Mouse (Mus musculus) kidney, embryonic 16.5 days (tissue): Measurements from ENCODE around the gene Acp7. TPM values are rescaled to one million over a fixed set of nuclear protein-coding genes. Genes with fewer than 3 reads are reported as not detected.
"Not testable (repeated sequence)": the region's sequence is repeated elsewhere in the genome, so short reads cannot be mapped to it uniquely, and the experiment has no call there.

ENCODE experiments used
- ATAC-seq: fragments of 200-750 bp; cut with Nextera tagmentation; 2 replicates; pipeline ENCODE4 v1.8.0; 2017; ENCODE audit warnings: moderate TSS enrichment; ENCODE audit not compliant: low FRiP score, low TSS enrichment
- H3K27ac ChIP-seq: fragments of 300-500 bp; sonication (generic); 2 replicates; pipeline ENCODE4 v1.5.1; 2014; ENCODE audit warnings: low read length
- H3K27me3 ChIP-seq: fragments of 300-500 bp; sonication (generic); 2 replicates; pipeline ENCODE4 v1.6.1; 2014; ENCODE audit warnings: low read length, control low read depth, mixed read lengths; ENCODE audit not compliant: insufficient read depth
- H3K36me3 ChIP-seq: fragments of 300-500 bp; sonication (generic); 2 replicates; pipeline ENCODE4 v1.6.1; 2014; ENCODE audit warnings: low read length, control low read depth, mixed read lengths; ENCODE audit not compliant: insufficient read depth
- H3K4me1 ChIP-seq: fragments of 300-500 bp; sonication (generic); 2 replicates; pipeline ENCODE4 v1.6.1; 2014; ENCODE audit warnings: low read length, control low read depth, mixed read lengths; ENCODE audit not compliant: insufficient read depth
- H3K4me2 ChIP-seq: fragments of 300-500 bp; sonication (generic); replicated peaks from 2 replicates; pipeline ENCODE4 v1.6.1; 2014; ENCODE audit warnings: low read depth, low read length
- H3K4me3 ChIP-seq: fragments of 300-500 bp; sonication (generic); 2 replicates; pipeline ENCODE4 v1.5.1; 2014; ENCODE audit warnings: mild to moderate bottlenecking, low read length
- H3K9ac ChIP-seq: fragments of 300-500 bp; sonication (generic); replicated peaks from 2 replicates; pipeline ENCODE4 v1.6.1; 2014; ENCODE audit warnings: low read length
- H3K9me3 ChIP-seq: fragments of 300-500 bp; sonication (generic); 2 replicates; pipeline ENCODE4 v1.6.1; 2016; ENCODE audit warnings: low read length, control low read depth
- WGBS: fragments of 180-500 bp; shearing (Covaris S2); extraction: QIAGEN DNeasy Blood & Tissue Kit; methylation state at CpG from one replicate; pipeline ENCODE4 v1.1.7; 2014; 5-methylcytosine and 5-hydroxymethylcytosine counted together
- polyA plus RNA-seq: library from polyadenylated mRNA; unstranded; fragments of >200 nt; fragmentation: Nextera tagmentation; extraction: Ambion mirVana; gene quantifications from 2 replicates; pipeline ENCODE4 v1.2.1, GENCODE M21; 2015

Gene Acp7
- not detected in 2 replicates for polyA plus RNA-seq

DNA sequence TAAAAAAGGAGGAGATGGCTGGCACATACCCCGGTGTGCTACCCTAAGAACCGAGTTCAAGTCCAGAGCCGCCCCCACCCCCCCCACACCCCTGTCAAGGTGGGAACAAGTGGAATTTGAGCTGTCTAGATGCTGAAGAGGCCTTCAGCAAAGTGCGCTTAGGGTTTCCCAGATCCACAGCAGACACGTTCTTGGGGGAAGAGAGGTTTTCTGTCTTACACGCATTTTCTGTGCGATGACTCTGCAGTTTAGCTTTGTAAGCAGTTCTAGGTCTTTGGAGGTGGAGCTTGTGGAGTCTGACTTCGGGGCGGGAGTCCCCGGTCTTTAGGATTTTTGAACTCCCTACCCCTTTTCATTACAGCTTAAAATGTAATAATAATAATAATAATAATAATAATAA, at the start of gene Acp7:
Acp7 (minus strand) TSS at position 260 of the 400 bp plus-strand sequence.
- peak within 1 kb of the TSS; percentile 55 for H3K4me2 ChIP-seq
- peaks cover 36% of the 10 kb centered on the region for H3K27me3 ChIP-seq
- no peak for ATAC-seq
- 26% methylated on average over 10 of the region's 10 CpGs for WGBS
- no peaks in the 10 kb centered on the region for H3K9me3 ChIP-seq
- H3K4me1 ChIP-seq, result no peaks in the 10 kb centered on the region
- H3K27ac ChIP-seq, result no peak within 1 kb of the TSS
- H3K4me3 ChIP-seq, result peak within 1 kb of the TSS; percentile 30
- no peaks in the 10 kb centered on the region for H3K36me3 ChIP-seq
- no peak within 1 kb of the TSS for H3K9ac ChIP-seq

DNA sequence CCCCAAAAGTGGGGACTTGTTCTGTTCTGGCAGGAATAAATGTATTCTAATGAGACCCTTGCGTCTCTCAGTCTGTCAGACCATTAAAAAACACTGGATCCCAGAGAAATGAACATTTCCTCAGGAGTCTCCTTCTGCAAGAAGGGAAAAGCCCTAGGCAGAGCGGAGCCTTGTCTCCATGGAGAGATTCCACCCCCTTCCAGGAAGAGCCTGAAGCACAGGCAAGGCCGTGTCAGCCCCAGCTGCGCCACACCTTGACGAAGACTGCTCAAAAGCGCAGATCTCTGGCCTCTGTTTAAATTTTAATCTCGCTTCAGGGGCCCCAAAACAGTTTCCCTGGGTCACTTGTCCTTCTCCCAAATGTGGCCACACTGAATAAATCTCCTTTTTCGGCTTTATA, 46.5 kb upstream of the Acp7 start:
- WGBS, result 92% methylated on average over 8 of the region's 8 CpGs
- H3K9ac ChIP-seq, result no peak overlapping the region
- ATAC-seq, result no peak
- no peak overlapping the region for H3K4me2 ChIP-seq
- no peaks in the 10 kb centered on the region for H3K27me3 ChIP-seq
- no peaks in the 10 kb centered on the region for H3K9me3 ChIP-seq
- H3K4me3 ChIP-seq, result no peak overlapping the region
- H3K36me3 ChIP-seq, result no peaks in the 10 kb centered on the region
- no peaks in the 10 kb centered on the region for H3K4me1 ChIP-seq
- H3K27ac ChIP-seq, result no peak overlapping the region

DNA sequence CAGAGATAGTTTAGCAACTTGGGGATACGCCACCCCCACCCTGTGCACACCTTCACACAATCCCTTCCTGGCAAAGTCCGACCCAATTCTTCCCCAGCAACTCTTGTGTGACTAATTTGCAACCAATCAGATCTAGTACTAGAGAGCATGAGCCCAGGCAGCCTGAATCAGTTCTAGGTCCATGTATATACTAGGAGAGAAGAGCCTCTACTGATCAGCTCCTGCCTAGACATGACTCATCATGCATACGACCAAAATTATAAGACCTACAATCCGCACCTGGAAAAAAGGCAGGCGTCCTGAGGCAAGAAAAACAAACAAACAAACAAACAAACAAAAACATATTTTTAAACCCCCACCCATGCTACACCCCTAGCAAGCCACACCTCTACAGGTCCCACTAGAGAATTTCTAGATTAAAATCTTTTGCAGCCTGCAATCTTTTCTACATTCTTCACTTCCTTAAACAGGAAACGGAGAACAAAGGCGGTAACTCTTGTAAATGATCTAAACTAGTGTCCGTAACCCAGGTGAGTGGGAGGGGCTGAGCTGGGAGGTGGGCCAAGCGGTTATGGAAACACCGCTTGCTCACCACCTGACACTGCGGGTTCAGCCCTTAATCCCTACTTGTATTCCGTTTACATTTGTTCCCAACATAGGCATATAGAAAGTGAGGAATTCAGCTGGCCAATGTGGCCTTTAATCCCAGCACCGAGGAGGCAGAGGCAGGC, 45.8 kb upstream of the Acp7 start:
- Histone ChIP-seq H3K27me3 (no peaks in the 10 kb centered on the region), H3K27ac (no peak overlapping the region), H3K9me3 (no peaks in the 10 kb centered on the region), H3K4me2 (no peak overlapping the region), H3K9ac (no peak overlapping the region), H3K4me1 (no peaks in the 10 kb centered on the region), H3K4me3 (no peak overlapping the region), H3K36me3 (no peaks in the 10 kb centered on the region)
- WGBS, result 81% methylated on average over 13 of the region's 13 CpGs
- no peak for ATAC-seq

DNA sequence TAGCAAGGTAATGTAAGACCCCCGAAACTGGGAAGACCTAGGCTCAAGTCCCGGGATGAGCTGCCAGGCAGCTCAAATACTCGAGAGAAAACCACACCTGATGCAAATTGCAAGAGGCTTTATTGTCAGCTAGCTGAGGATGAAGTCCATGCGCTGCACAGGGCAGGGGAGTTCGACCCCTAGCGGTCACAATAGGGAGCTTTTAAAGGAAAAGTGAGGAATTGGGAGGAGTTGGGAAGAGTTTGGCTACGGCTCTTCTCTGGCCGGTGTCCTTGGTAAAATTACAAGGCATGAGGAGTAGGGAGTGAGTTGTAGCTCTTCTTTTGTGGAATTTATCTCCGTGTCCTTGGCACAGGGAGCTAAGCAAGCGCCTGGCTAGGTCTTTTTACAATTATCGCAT, 44.6 kb upstream of the Acp7 start:
- H3K4me2 ChIP-seq, result no peak overlapping the region
- H3K4me3 ChIP-seq, result no peak overlapping the region
- no peaks in the 10 kb centered on the region for H3K9me3 ChIP-seq
- no peak overlapping the region for H3K9ac ChIP-seq
- WGBS, result 49% methylated on average over 11 of the region's 11 CpGs
- no peak for ATAC-seq
- H3K27ac ChIP-seq, result no peak overlapping the region
- H3K27me3 ChIP-seq, result no peaks in the 10 kb centered on the region
- no peaks in the 10 kb centered on the region for H3K4me1 ChIP-seq
- H3K36me3 ChIP-seq, result no peaks in the 10 kb centered on the region

- no peaks in the 10 kb centered on the region for H3K4me1 ChIP-seq
- H3K36me3 ChIP-seq, result no peaks in the 10 kb centered on the region
- H3K4me3 ChIP-seq, result no peak overlapping the region
- H3K4me2 ChIP-seq, result no peak overlapping the region
- no peak overlapping the region for H3K9ac ChIP-seq
- H3K9me3 ChIP-seq, result no peaks in the 10 kb centered on the region
- ATAC-seq, result no peak
- H3K27ac ChIP-seq, result no peak overlapping the region
- 75% methylated on average over 9 of the region's 9 CpGs for WGBS
- no peaks in the 10 kb centered on the region for H3K27me3 ChIP-seq
These were observed 43.9 kb upstream of the Acp7 start for GRCm38 (mm10) chr7:28674994-28675393.

DNA sequence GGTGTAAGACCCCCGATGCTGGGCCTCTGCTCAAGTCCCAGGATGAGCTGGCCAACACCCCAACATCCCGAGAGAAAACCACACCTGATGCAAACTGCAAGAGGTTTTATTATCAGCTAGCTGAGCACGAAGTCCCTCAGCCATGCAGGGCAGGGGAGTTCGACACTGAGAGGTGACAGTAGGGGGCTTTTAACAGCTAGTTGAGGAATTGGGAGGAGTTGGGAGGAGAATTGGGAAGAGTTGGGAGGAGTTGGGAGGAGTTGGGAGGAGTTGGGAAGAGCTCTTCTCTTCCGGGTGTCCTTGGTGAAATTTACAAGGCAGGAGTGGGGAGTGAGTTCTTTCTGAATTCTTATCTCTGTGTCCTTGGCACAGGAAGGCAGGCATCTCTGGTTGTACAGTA, 41.7 kb upstream of the Acp7 start:
- H3K9me3 ChIP-seq, H3K27me3 ChIP-seq, H3K27ac ChIP-seq, H3K9ac ChIP-seq, H3K36me3 ChIP-seq, H3K4me1 ChIP-seq, H3K4me2 ChIP-seq, H3K4me3 ChIP-seq, ATAC-seq: not testable (repeated sequence)
- WGBS, result 52% methylated on average over 5 of the region's 5 CpGs

DNA sequence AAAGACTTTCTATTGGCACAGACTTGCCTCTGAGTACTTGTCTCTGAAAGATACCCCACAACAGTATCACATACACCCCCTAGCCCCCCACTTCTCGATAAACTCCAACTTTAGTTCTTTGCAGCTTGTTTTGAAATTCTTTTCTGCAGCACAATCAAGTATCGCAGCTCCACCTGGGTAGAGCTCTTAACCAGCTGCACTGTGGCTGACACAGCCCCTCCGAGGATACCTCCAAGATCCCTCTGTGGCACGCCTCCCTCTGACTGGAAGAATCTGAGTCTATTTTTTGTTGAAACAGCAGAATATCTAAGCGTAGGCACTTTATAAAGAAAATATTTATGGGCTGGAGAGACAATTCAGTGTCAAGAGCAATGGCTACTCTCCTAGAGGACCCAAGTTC, 41.1 kb upstream of the Acp7 start:
- H3K4me1 ChIP-seq, result no peaks in the 10 kb centered on the region

DNA sequence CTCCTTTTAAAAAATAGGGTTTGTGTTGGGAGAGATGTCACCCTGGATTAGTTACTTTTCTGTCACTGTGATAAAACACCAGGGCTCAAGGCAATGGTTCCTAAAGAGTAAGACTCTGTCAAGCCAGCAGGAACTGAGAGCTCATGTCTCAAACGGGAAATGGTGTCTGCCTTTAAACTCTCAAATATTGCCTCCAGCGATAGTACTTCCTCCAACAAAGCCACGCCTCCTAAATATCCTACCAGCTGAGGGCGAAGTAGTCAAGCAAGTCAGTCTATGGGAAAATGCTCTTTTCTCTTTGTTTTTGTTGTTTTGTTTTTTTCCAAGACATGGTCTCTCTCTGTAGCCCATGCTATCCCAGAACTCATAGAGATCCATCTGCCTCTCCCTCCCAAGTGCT, 40.0 kb upstream of the Acp7 start:
- 0 out of 2 replicates have a peak, but pooled peaks cover 2% of the 10 kb centered on the region for H3K4me1 ChIP-seq
- WGBS, result 49% methylated on average over 4 of the region's 4 CpGs
- no peaks in the 10 kb centered on the region for H3K9me3 ChIP-seq
- no peaks in the 10 kb centered on the region for H3K27me3 ChIP-seq
- no peak overlapping the region for H3K27ac ChIP-seq
- ATAC-seq, result no peak
- no peak overlapping the region for H3K4me2 ChIP-seq
- H3K36me3 ChIP-seq, result no peaks in the 10 kb centered on the region
- H3K9ac ChIP-seq, result no peak overlapping the region
- no peak overlapping the region for H3K4me3 ChIP-seq

More for the DNA sequence above, 41.1 kb upstream of the Acp7 start:
- no peaks in the 10 kb centered on the region for H3K9me3 ChIP-seq
- H3K9ac ChIP-seq, result no peak overlapping the region
- H3K4me3 ChIP-seq, result no peak overlapping the region
- H3K4me2 ChIP-seq, result no peak overlapping the region
- 88% methylated on average over 5 of the region's 5 CpGs for WGBS
- no peak for ATAC-seq
- H3K27me3 ChIP-seq, result no peaks in the 10 kb centered on the region
- no peaks in the 10 kb centered on the region for H3K36me3 ChIP-seq
- H3K27ac ChIP-seq, result no peak overlapping the region

DNA sequence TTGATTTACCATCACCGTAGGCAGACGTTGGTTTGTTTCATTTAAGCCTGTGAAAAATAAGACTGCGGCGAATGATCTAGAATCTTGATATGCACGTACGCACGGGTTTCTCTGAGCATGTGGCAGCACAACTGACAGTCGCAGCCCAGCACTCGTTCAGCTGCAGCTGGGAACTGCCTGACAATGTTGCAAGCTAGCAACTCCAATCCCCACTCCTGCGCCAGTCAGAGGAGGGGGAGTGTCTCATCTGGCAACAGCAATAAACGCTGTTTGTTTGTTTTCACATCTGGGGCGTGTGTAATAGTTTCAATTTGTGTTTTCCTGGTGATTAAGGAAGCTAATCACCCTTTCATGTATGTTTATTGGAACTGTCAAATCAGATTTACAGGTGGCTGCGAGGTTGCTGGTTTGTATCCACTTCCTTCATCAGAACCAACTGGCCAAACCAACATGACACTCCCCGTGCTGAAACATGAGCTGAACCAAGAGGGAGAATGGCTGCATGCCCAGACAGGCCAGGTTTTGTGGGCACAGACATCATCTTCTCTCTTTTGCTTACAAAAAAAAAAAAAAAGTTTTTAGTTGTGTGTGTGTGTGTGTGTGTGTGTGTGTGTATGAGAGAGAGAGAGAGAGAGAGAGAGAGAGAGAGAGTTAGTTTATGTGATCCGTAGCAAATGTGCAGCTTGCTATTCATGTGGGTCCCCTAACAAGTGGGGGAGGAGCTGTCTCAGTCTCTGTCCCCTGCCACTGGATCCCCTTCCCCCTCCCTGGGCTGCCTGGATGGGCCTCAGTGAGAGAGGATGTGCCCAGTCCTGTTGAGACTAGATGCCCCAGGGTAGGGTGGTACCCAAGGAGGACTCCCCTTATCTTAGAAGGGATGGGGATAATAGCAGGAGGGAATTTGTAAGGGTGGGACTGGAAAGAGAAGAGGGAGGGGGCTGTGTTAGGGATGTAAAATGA, 34.8 kb upstream of the Acp7 start:
- peaks cover 13% of the 10 kb centered on the region for H3K4me1 ChIP-seq
- peak; percentile 42 for ATAC-seq
- peaks cover 5% of the 10 kb centered on the region; the same call in 1 of the 2 replicates for H3K27me3 ChIP-seq
- H3K9ac ChIP-seq, result no peak overlapping the region; the same call in 1 of the 2 replicates
- H3K4me3 ChIP-seq, result peak overlapping the region; percentile 26; the same call in 1 of the 2 replicates
- no peaks in the 10 kb centered on the region for H3K36me3 ChIP-seq
- no peak overlapping the region for H3K27ac ChIP-seq
- no peaks in the 10 kb centered on the region for H3K9me3 ChIP-seq
- 10% methylated on average over 15 of the region's 15 CpGs for WGBS
- peak overlapping the region; percentile 43 for H3K4me2 ChIP-seq

- Histone ChIP-seq H3K27me3 (no peaks in the 10 kb centered on the region), H3K36me3 (no peaks in the 10 kb centered on the region), H3K9me3 (no peaks in the 10 kb centered on the region), H3K9ac (no peak overlapping the region), H3K4me3 (no peak overlapping the region), H3K4me1 (no peaks in the 10 kb centered on the region), H3K27ac (no peak overlapping the region), H3K4me2 (no peak overlapping the region)
- ATAC-seq, result no peak
- WGBS, result 76% methylated on average over 4 of the region's 4 CpGs
These were observed 25.3 kb upstream of the Acp7 start for GRCm38 (mm10) chr7:28656430-28656829.
